In genomic region chr2:23040001-23040646, GRCm38 (mm10) we compare ENCODE assay signal across 8 mouse cellular contexts. TPM values are rescaled to one million over a fixed set of nuclear protein-coding genes. Genes with fewer than 3 reads are reported as not detected.
A peak's percentile ranks its signal among the peaks of the same experiment; 100 is the strongest.
DNase-seq lines count a peak whose midpoint lies in the region; ATAC-seq and TF ChIP-seq lines count a peak whose summit lies in the region.

Gene Abi1 (minus strand): TSS chr2:23040241.

- H3K4me1 ChIP-seq in erythroblast, embryonic 14.5 days (ENCODE audit: control insufficient read depth) = peaks cover 30% of the 10 kb centered on the region
- H3K4me1 ChIP-seq in heart, embryonic 11.5 days (ENCODE audit: control insufficient read depth, insufficient read depth, low read length) = no peaks in the 10 kb centered on the region; the same call in 1 of the 2 replicates
- peaks cover 16% of the 10 kb centered on the region for H3K4me1 ChIP-seq in kidney, embryonic 16.5 days (ENCODE audit: insufficient read depth, low read length)
- peaks cover 17% of the 10 kb centered on the region for H3K4me1 ChIP-seq in liver, adult 2 months (ENCODE audit: control insufficient read depth, insufficient read depth, low read length)
- H3K4me1 ChIP-seq in stomach, embryonic 16.5 days (ENCODE audit: control insufficient read depth, insufficient read depth, low read length) = peaks cover 16% of the 10 kb centered on the region

- H3K27me3 ChIP-seq in erythroblast, embryonic 14.5 days (ENCODE audit: control insufficient read depth) = no peaks in the 10 kb centered on the region
- H3K27me3 ChIP-seq in heart, embryonic 11.5 days (ENCODE audit: control insufficient read depth, insufficient read depth, low read length) = no peaks in the 10 kb centered on the region
- no peaks in the 10 kb centered on the region for H3K27me3 ChIP-seq in kidney, embryonic 16.5 days (ENCODE audit: insufficient read depth, low read length)
- no peaks in the 10 kb centered on the region for H3K27me3 ChIP-seq in liver, adult 2 months (ENCODE audit: control insufficient read depth, insufficient read depth, low read length)
- H3K27me3 ChIP-seq in myocyte (ENCODE audit: control insufficient read depth, insufficient read depth, insufficient read length) = no peaks in the 10 kb centered on the region
- no peaks in the 10 kb centered on the region for H3K27me3 ChIP-seq in stomach, embryonic 16.5 days (ENCODE audit: control insufficient read depth, insufficient read depth, low read length)

- ATAC-seq in heart, embryonic 11.5 days (replicated peaks; ENCODE audit: insufficient number of reproducible peaks, low FRiP score, low TSS enrichment) = peak; percentile 95
- peak; percentile 97 for ATAC-seq in kidney, embryonic 16.5 days (ENCODE audit: low FRiP score, low TSS enrichment)
- ATAC-seq in stomach, embryonic 16.5 days (ENCODE audit: insufficient read depth, low FRiP score) = peak; percentile 97

- peaks cover 23% of the 10 kb centered on the region for H3K79me2 ChIP-seq in liver, adult 2 months (ENCODE audit: control insufficient read depth, insufficient read depth, low read length)
- H3K79me2 ChIP-seq in myocyte (ENCODE audit: control insufficient read depth, insufficient read depth) = peaks cover 43% of the 10 kb centered on the region

- DNase-seq in CD4-positive helper T cell, adult 2 months (ENCODE audit: low read depth, low spot score) = peak; percentile 98
- peak; percentile 99 for DNase-seq in brain, embryonic 14.5 days (ENCODE audit: low read depth)
- DNase-seq in liver, adult 2 months (ENCODE audit: extremely low read depth, low read depth, low spot score) = peak; percentile 97

- peak within 1 kb of the TSS; percentile 97 for H3K9ac ChIP-seq in heart, embryonic 11.5 days (ENCODE audit: low read depth, low read length)
- H3K9ac ChIP-seq in kidney, embryonic 16.5 days (replicated peaks; ENCODE audit: low read length) = peak within 1 kb of the TSS; percentile 98
- H3K9ac ChIP-seq in liver, adult 2 months (ENCODE audit: low read depth, low read length) = peak within 1 kb of the TSS; percentile 94
- H3K9ac ChIP-seq in stomach, embryonic 16.5 days (ENCODE audit: low read length) = peak within 1 kb of the TSS; percentile 95

- peak within 1 kb of the TSS; percentile 97 for H3K27ac ChIP-seq in heart, embryonic 11.5 days (ENCODE audit: low read depth, low read length)
- peak within 1 kb of the TSS; percentile 97 for H3K27ac ChIP-seq in kidney, embryonic 16.5 days (ENCODE audit: low read length)
- peak within 1 kb of the TSS; percentile 92 for H3K27ac ChIP-seq in liver, adult 2 months (replicated peaks; ENCODE audit: insufficient read depth, low read depth, low read length)
- peak within 1 kb of the TSS; percentile 99 for H3K27ac ChIP-seq in stomach, embryonic 16.5 days (ENCODE audit: low read length)

- TF ChIP-seq POLR2A in brain, embryonic 14.5 days (IDR thresholded peaks at IDR 0.05; ENCODE audit: borderline replicate concordance, extremely low read depth, insufficient read depth, insufficient read length, poor library complexity, severe bottlenecking) = peak; percentile 92; the same call in 1 of the 2 replicates
- peak; percentile 95 for TF ChIP-seq POLR2A in liver, adult 2 months (IDR thresholded peaks at IDR 0.05; ENCODE audit: extremely low read depth, insufficient read depth, low read length)
- TF ChIP-seq POLR2A in myocyte (IDR thresholded peaks at IDR 0.05; ENCODE audit: insufficient read length, low read depth) = peak; percentile 95

- peak within 1 kb of the TSS; percentile 78 for H3K4me2 ChIP-seq in heart, embryonic 11.5 days
- peak within 1 kb of the TSS; percentile 77 for H3K4me2 ChIP-seq in kidney, embryonic 16.5 days (replicated peaks; ENCODE audit: low read depth, low read length)
- H3K4me2 ChIP-seq in myocyte (ENCODE audit: low read depth) = peak within 1 kb of the TSS; percentile 82
- peak within 1 kb of the TSS; percentile 64 for H3K4me2 ChIP-seq in stomach, embryonic 16.5 days (ENCODE audit: low read depth, low read length)

- WGBS in heart, embryonic 11.5 days (ENCODE audit: insufficient replicate concordance) = 3% methylated on average over 24 of the region's 24 CpGs
- WGBS in kidney, embryonic 16.5 days = 2% methylated on average over 24 of the region's 24 CpGs
- 0% methylated on average over 23 of the region's 24 CpGs for WGBS in liver, adult 2 months
- 1% methylated on average over 24 of the region's 24 CpGs for WGBS in stomach, embryonic 16.5 days

- H3ac ChIP-seq in myocyte (ENCODE audit: control insufficient read depth, insufficient read length) = peak within 1 kb of the TSS; percentile 80

- no peak for TF ChIP-seq CTCF in brain, embryonic 14.5 days (IDR thresholded peaks at IDR 0.05; ENCODE audit: borderline replicate concordance, extremely low read depth, insufficient read depth, insufficient read length)
- TF ChIP-seq CTCF in liver, adult 2 months (IDR thresholded peaks at IDR 0.05; ENCODE audit: low read depth, low read length) = no peak

- peak within 1 kb of the TSS; percentile 100 for H3K4me3 ChIP-seq in erythroblast, embryonic 14.5 days (replicated peaks)
- H3K4me3 ChIP-seq in heart, embryonic 11.5 days (ENCODE audit: low read depth, low read length) = peak within 1 kb of the TSS; percentile 98
- peak within 1 kb of the TSS; percentile 97 for H3K4me3 ChIP-seq in kidney, embryonic 16.5 days (ENCODE audit: low read length)
- peak within 1 kb of the TSS; percentile 95 for H3K4me3 ChIP-seq in liver, adult 2 months (ENCODE audit: insufficient read depth, low read depth, low read length)
- H3K4me3 ChIP-seq in myocyte = peak within 1 kb of the TSS; percentile 95
- H3K4me3 ChIP-seq in stomach, embryonic 16.5 days (replicated peaks; ENCODE audit: low read length) = peak within 1 kb of the TSS; percentile 98

- H3K9me3 ChIP-seq in erythroblast, embryonic 14.5 days (ENCODE audit: control insufficient read depth, low read length) = no peaks in the 10 kb centered on the region
- H3K9me3 ChIP-seq in heart, embryonic 11.5 days (replicated peaks; ENCODE audit: control insufficient read depth, low read length) = no peaks in the 10 kb centered on the region
- H3K9me3 ChIP-seq in kidney, embryonic 16.5 days (ENCODE audit: low read length) = no peaks in the 10 kb centered on the region
- H3K9me3 ChIP-seq in stomach, embryonic 16.5 days (replicated peaks; ENCODE audit: control insufficient read depth, low read length) = no peaks in the 10 kb centered on the region

- H3K36me3 ChIP-seq in erythroblast, embryonic 14.5 days (ENCODE audit: control insufficient read depth) = peaks cover 3% of the 10 kb centered on the region
- no peaks in the 10 kb centered on the region for H3K36me3 ChIP-seq in heart, embryonic 11.5 days (ENCODE audit: control insufficient read depth, insufficient read depth, low read length)
- H3K36me3 ChIP-seq in kidney, embryonic 16.5 days (ENCODE audit: insufficient read depth, low read length) = no peaks in the 10 kb centered on the region
- H3K36me3 ChIP-seq in liver, adult 2 months (ENCODE audit: control insufficient read depth, insufficient read depth, low read length) = no peaks in the 10 kb centered on the region
- no peaks in the 10 kb centered on the region for H3K36me3 ChIP-seq in myocyte (ENCODE audit: control insufficient read depth, insufficient read depth)
- no peaks in the 10 kb centered on the region for H3K36me3 ChIP-seq in stomach, embryonic 16.5 days (ENCODE audit: control insufficient read depth, insufficient read depth, low read length)

TF ChIP-seq in myocyte, 11 proteins besides CTCF, POLR2A, EP300 and RAD21:
- TF ChIP-seq POLR2AphosphoS2 (IDR thresholded peaks at IDR 0.05; ENCODE audit: insufficient read length, low read depth) = peak; percentile 97
- TF ChIP-seq E2F4 (IDR thresholded peaks at IDR 0.05; ENCODE audit: insufficient read depth) = no peak
- TF ChIP-seq MAX (IDR thresholded peaks at IDR 0.05; ENCODE audit: low read depth) = no peak
- no peak for TF ChIP-seq TCF3 (IDR thresholded peaks at IDR 0.05; ENCODE audit: insufficient read length, low read depth)
- peak in 1 of 3 experiments; percentile 25 for TF ChIP-seq MYOD1 (IDR thresholded peaks at IDR 0.05; ENCODE audit: control insufficient read depth in 1 of 3, insufficient read length in 2 of 3, low read depth in 2 of 3)
- no peak for TF ChIP-seq MYOG (IDR thresholded peaks at IDR 0.05; ENCODE audit: control insufficient read depth in 1 of 3, insufficient read depth in 1 of 3, insufficient read length in 2 of 3, low read depth in 2 of 3)

RNA-seq across cellular contexts. Expression of gene Abi1, which starts in this region (rescaled TPM):
- 86.0 and 108 TPM in 2 replicates for polyA plus RNA-seq in brain, embryonic 14.5 days (2012; rRNA removed)
- polyA plus RNA-seq in erythroblast, embryonic 14.5 days (2012) = 2.4 and 2.7 TPM in 2 replicates
- polyA plus RNA-seq in heart, embryonic 11.5 days (2014; fragmentation: Nextera tagmentation; extraction: Ambion mirVana) = 34.6 and 35.3 TPM in 2 replicates
- 51.4 and 52.5 TPM in 2 replicates for polyA plus RNA-seq in kidney, embryonic 16.5 days (2015; fragmentation: Nextera tagmentation; extraction: Ambion mirVana)
- total RNA-seq in liver, adult 2 months (2014; rRNA removed) = 35.6 and 36.0 TPM in 2 replicates
- 50.1 and 53.9 TPM in 2 replicates for polyA plus RNA-seq in liver, adult 2 months (2012; rRNA removed)
- polyA plus RNA-seq in myocyte (2012; fragmentation: generic; extraction: Trizol) = 28.0 TPM
- 59.7 and 66.9 TPM in 2 replicates for polyA plus RNA-seq in stomach, embryonic 16.5 days (2015; fragmentation: Nextera tagmentation; extraction: Ambion mirVana)

Comparison
In these comparisons a context has a peak if more than half of its experiments do, and no peak if none do; other contexts are left out.
1. Peak in every context shown above with its lines: DNase-seq, ATAC-seq, H3K4me3 ChIP-seq and H3K27ac ChIP-seq.